Mouse (Mus musculus): ENCODE measurements around the gene Tctn3.

Tctn3 gene

DNA sequence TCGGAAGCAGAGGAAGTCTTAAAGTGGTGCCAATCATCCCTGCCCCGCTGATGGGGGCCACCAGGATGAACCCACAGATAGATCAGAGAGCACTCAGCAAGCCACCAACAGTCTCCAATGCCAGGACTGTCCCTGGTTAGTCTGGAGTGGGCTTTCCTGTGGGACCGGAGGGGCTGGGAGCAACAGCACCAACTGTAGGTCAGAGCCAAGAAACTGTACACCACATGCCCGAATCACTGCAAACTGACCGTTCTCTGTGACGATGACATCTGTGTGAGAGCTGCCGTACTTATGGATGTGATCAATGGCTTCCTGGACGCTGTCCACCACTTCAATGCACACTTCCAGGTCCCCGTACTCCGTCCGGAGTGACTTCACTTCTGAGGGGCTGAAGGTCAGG is 57.7 kb downstream of the Tctn3 start:
- DNase-seq (ENCODE audit: low spot score) = no peak

DNA sequence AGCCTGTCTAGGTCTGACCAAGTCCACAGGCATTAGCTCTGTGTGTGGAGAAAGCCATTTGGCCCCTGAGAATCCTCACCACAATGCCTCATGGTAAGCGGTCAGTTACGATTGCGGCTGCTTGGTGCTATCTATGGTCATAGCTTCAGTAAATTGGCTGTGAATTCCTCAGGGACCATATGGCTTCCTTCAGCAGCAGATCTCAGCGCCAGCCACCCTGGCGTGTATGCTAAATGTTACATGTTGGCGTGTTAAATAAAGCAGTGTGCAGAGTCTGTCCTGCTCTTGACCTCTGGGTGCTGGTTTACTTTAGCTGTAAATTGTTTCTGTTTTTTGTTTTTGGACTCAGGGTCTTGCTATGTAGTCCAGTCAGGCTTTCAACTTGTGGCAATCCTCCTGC is 58.2 kb downstream of the Tctn3 start:
- no peak for DNase-seq (ENCODE audit: low spot score)

- DNase-seq (ENCODE audit: low spot score) = no peak
These were observed 58.8 kb downstream of the Tctn3 start for GRCm38 (mm10) chr19:40553014-40553789.

- no peak for DNase-seq (ENCODE audit: low spot score)
These were observed 62.4 kb downstream of the Tctn3 start for GRCm38 (mm10) chr19:40549516-40550135.

GRCm38 (mm10) chr19:40548796-40549515 is 63.1 kb downstream of the Tctn3 start:
- peak; percentile 12 for DNase-seq (ENCODE audit: low spot score)

GRCm38 (mm10) chr19:40548386-40548785 is 63.6 kb downstream of the Tctn3 start:
- no peak for DNase-seq (ENCODE audit: low spot score)

Data from ovary, postnatal 14 days (tissue).